Comparison of ENCODE assay signal across 15 mouse cellular contexts in genomic region chr1:192546843-192547242, GRCm38 (mm10).
A peak's percentile ranks its signal among the peaks of the same experiment; 100 is the strongest.
DNase-seq lines count a peak whose midpoint lies in the region; ATAC-seq and TF ChIP-seq lines count a peak whose summit lies in the region.
"Had no signal": no experiment of that assay in that cellular context is flagged by ENCODE, and none has a peak within 500 bp of the region (broad histone marks: within the 10 kb centered on the region; RNA-seq: fewer than 3 reads in every experiment).

No protein-coding gene starts in this region.

- H3K4me3 ChIP-seq in intestine, postnatal 0 days (ENCODE audit: low read depth, low read length): no peak overlapping the region
- no peak overlapping the region for H3K4me3 ChIP-seq in intestine, embryonic 15.5 days (replicated peaks)
- no peak overlapping the region for H3K4me3 ChIP-seq in stomach, postnatal 0 days (ENCODE audit: low read depth, low read length)
- H3K4me3 ChIP-seq: kidney, embryonic 15.5 days; liver, embryonic 15.5 days; stomach, embryonic 15.5 days had no signal

- no peak overlapping the region for H3K9ac ChIP-seq in intestine, postnatal 0 days (ENCODE audit: low read depth, low read length)
- no peak overlapping the region for H3K9ac ChIP-seq in intestine, embryonic 15.5 days
- no peak overlapping the region for H3K9ac ChIP-seq in stomach, postnatal 0 days (ENCODE audit: low read length)
- H3K9ac ChIP-seq: kidney, embryonic 15.5 days; liver, embryonic 15.5 days; stomach, embryonic 15.5 days had no signal

- H3K36me3 ChIP-seq in intestine, postnatal 0 days (ENCODE audit: control insufficient read depth, insufficient read depth): no peaks in the 10 kb centered on the region
- no peaks in the 10 kb centered on the region for H3K36me3 ChIP-seq in intestine, embryonic 15.5 days
- H3K36me3 ChIP-seq in stomach, postnatal 0 days (ENCODE audit: control insufficient read depth, insufficient read depth, low read length): no peaks in the 10 kb centered on the region
- H3K36me3 ChIP-seq: G1E; kidney, embryonic 15.5 days; liver, embryonic 15.5 days; stomach, embryonic 15.5 days had no signal

- no peaks in the 10 kb centered on the region for H3K27me3 ChIP-seq in intestine, postnatal 0 days (replicated peaks; ENCODE audit: control insufficient read depth, insufficient read depth, low read length)
- H3K27me3 ChIP-seq in intestine, embryonic 15.5 days (replicated peaks): no peaks in the 10 kb centered on the region
- H3K27me3 ChIP-seq in stomach, postnatal 0 days (ENCODE audit: control insufficient read depth, insufficient read depth, low read length): no peaks in the 10 kb centered on the region
- H3K27me3 ChIP-seq: kidney, embryonic 15.5 days; liver, embryonic 15.5 days; stomach, embryonic 15.5 days had no signal

- TF ChIP-seq CTCF in intestine, postnatal 0 days (IDR thresholded peaks at IDR 0.05; ENCODE audit: low read depth): peak; percentile 75
- TF ChIP-seq CTCF in stomach, postnatal 0 days (IDR thresholded peaks at IDR 0.05; ENCODE audit: low read depth): peak; percentile 73

- DNase-seq in cerebellum, adult 9-11 months: no peak
- DNase-seq in lung, postnatal 10 days: peak; percentile 11
- DNase-seq in lung, postnatal 14 days: no peak
- peak; percentile 12 for DNase-seq in stomach, postnatal 0 days (ENCODE audit: low spot score)
- DNase-seq in layer of hippocampus, postnatal 25 days (ENCODE audit: extremely low spot score in 1 of 2, low spot score in 1 of 2): no peak
- DNase-seq: heart, postnatal 36 days; midbrain, embryonic 14.5 days; right cerebral cortex, postnatal 14 days had no signal

- H3K4me1 ChIP-seq in intestine, postnatal 0 days (replicated peaks; ENCODE audit: control insufficient read depth, insufficient read depth, low read length): no peaks in the 10 kb centered on the region
- no peaks in the 10 kb centered on the region for H3K4me1 ChIP-seq in intestine, embryonic 15.5 days (replicated peaks)
- no peaks in the 10 kb centered on the region for H3K4me1 ChIP-seq in stomach, postnatal 0 days (replicated peaks; ENCODE audit: control insufficient read depth, insufficient read depth)
- H3K4me1 ChIP-seq: kidney, embryonic 15.5 days; liver, embryonic 15.5 days; stomach, embryonic 15.5 days had no signal

- WGBS in intestine, postnatal 0 days: 26% methylated on average over 1 of the region's 1 CpGs
- WGBS in intestine, embryonic 15.5 days: 21% methylated on average over 1 of the region's 1 CpGs
- WGBS in stomach, postnatal 0 days: 28% methylated on average over 1 of the region's 1 CpGs

- H3K27ac ChIP-seq in intestine, postnatal 0 days (ENCODE audit: low read depth, low read length): no peak overlapping the region
- no peak overlapping the region for H3K27ac ChIP-seq in intestine, embryonic 15.5 days
- H3K27ac ChIP-seq in stomach, postnatal 0 days (replicated peaks): no peak overlapping the region
- H3K27ac ChIP-seq: kidney, embryonic 15.5 days; liver, embryonic 15.5 days; stomach, embryonic 15.5 days had no signal

- 0 out of 2 replicates have a peak, but pooled peaks have one; percentile 32 for ATAC-seq in cerebellum, adult (ENCODE audit: insufficient number of reproducible peaks, low FRiP score, low TSS enrichment)
- ATAC-seq in intestine, postnatal 0 days: no peak
- no peak for ATAC-seq in intestine, embryonic 15.5 days
- no peak for ATAC-seq in stomach, postnatal 0 days (ENCODE audit: low FRiP score, low TSS enrichment)

- TF ChIP-seq EP300 in stomach, postnatal 0 days (optimal IDR thresholded peaks at IDR 0.05): no peak

- no peaks in the 10 kb centered on the region for H3K9me3 ChIP-seq in intestine, postnatal 0 days (ENCODE audit: control insufficient read depth)
- no peaks in the 10 kb centered on the region for H3K9me3 ChIP-seq in intestine, embryonic 15.5 days
- no peaks in the 10 kb centered on the region for H3K9me3 ChIP-seq in stomach, postnatal 0 days (ENCODE audit: control insufficient read depth, low read length)
- H3K9me3 ChIP-seq: kidney, embryonic 15.5 days; liver, embryonic 15.5 days; stomach, embryonic 15.5 days had no signal

- no peak overlapping the region for H3K4me2 ChIP-seq in intestine, postnatal 0 days (replicated peaks; ENCODE audit: low read depth)
- no peak overlapping the region for H3K4me2 ChIP-seq in intestine, embryonic 15.5 days (replicated peaks)
- no peak overlapping the region for H3K4me2 ChIP-seq in stomach, postnatal 0 days (replicated peaks; ENCODE audit: low read depth)
- H3K4me2 ChIP-seq: kidney, embryonic 15.5 days; liver, embryonic 15.5 days; stomach, embryonic 15.5 days had no signal

Comparison
In these comparisons a context has a peak if more than half of its experiments do, and no peak if none do; other contexts are left out.
1. DNase-seq: peak in lung, postnatal 10 days (single experiment) and stomach, postnatal 0 days (single experiment); none in cerebellum, adult 9-11 months (single experiment), lung, postnatal 14 days (single experiment) and layer of hippocampus, postnatal 25 days (0 of 2).